Mouse (Mus musculus): ENCODE results near the gene Serpina12. TPM values are rescaled to one million over a fixed set of nuclear protein-coding genes. Genes with fewer than 3 reads are reported as not detected.

The Serpina12 gene
- polyA plus RNA-seq (2014; fragmentation: Nextera tagmentation; extraction: Ambion mirVana), result not detected in 2 replicates

DNA sequence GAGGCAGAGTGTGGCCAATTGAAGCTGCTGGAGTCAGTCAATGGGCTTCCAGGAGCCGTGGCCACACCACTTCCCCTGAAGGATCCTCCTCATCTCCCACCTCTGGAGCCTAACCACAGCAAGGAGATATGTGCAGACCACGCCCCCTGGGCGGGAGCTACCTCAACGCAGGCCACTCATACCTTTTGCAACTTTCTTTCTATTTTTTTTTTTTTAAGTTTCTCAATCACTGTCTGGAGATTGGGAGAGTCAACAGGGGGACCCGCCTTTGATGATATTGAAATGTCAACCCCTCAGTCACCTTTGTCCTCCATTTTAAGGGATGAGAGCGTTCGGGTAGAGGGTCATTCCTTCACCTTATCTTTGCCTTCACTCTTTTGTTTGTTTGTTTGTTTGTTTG is at the start of gene Serpina12:
Serpina12 (minus strand) TSS at position 101 of the 400 bp plus-strand sequence.
- no peaks in the 10 kb centered on the region for H3K27me3 ChIP-seq (ENCODE audit: control insufficient read depth, insufficient read depth, low read length)
- no peak within 1 kb of the TSS for H3K27ac ChIP-seq (ENCODE audit: low read depth, low read length)
- H3K4me1 ChIP-seq (ENCODE audit: control insufficient read depth, insufficient read depth, low read length), result no peaks in the 10 kb centered on the region
- no peaks in the 10 kb centered on the region for H3K36me3 ChIP-seq (ENCODE audit: control insufficient read depth, insufficient read depth, low read length)
- ATAC-seq (ENCODE audit: low FRiP score) (0 out of 2 replicates have a peak, but pooled peaks have one; percentile 24), DNase-seq (ENCODE audit: low spot score, missing footprints) (no peak)
- no peak within 1 kb of the TSS for H3K9ac ChIP-seq (ENCODE audit: low read length)
- H3K4me3 ChIP-seq (ENCODE audit: low read depth, low read length), result no peak within 1 kb of the TSS
- H3K4me2 ChIP-seq, result no peak within 1 kb of the TSS
- H3K9me3 ChIP-seq (ENCODE audit: control insufficient read depth, low read length), result no peaks in the 10 kb centered on the region
- WGBS, result 88% methylated on average over 7 of the region's 7 CpGs

DNA sequence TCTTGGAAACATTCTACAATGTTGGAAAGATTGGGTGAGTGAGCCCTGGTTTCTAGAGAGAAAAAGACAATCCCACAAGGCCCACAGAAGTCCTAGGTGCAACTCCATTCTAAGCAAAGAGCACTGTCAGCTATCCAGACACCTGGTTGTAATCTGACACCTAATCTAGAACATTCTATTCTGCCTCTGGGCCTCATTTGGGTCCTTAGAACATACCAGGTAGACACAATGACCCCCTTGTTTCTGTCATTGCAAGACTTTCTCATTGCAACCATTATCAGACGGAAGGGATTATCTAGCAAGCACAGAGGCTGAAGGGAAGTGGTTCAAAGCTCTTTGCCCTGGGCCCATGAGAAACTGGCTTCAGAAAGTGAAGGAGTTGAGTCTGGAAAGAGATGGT is 47.1 kb upstream of the Serpina12 start:
- ATAC-seq (ENCODE audit: low FRiP score) (no peak), DNase-seq (ENCODE audit: low spot score, missing footprints) (no peak)
- no peak overlapping the region for H3K27ac ChIP-seq (ENCODE audit: low read depth, low read length)
- no peak overlapping the region for H3K4me2 ChIP-seq
- no peaks in the 10 kb centered on the region for H3K4me1 ChIP-seq (ENCODE audit: control insufficient read depth, insufficient read depth, low read length)
- no peak overlapping the region for H3K4me3 ChIP-seq (ENCODE audit: low read depth, low read length)
- H3K36me3 ChIP-seq (ENCODE audit: control insufficient read depth, insufficient read depth, low read length), result no peaks in the 10 kb centered on the region
- WGBS, result 97% methylated on average over 1 of the region's 1 CpGs
- H3K9me3 ChIP-seq (ENCODE audit: control insufficient read depth, low read length), result no peaks in the 10 kb centered on the region
- no peak overlapping the region for H3K9ac ChIP-seq (ENCODE audit: low read length)
- no peaks in the 10 kb centered on the region for H3K27me3 ChIP-seq (ENCODE audit: control insufficient read depth, insufficient read depth, low read length)

DNA sequence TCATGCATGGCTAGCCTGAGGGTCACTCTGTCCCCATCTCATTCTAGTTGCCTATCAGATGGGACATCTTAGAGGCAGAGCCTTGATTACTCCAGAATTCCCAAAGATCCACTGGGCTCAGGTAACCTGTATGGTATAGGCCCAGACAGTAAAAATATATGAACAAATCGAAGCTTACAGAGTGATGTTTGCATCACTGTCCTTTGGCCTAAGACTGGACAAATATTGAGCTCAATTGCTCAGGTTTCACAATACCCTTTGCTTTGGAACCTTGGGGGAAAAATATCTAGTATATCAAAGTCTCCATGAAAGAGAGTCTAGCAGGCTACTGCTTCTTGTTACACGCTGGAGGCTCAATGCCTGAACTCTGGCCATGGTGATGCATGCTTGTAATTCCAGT is 45.9 kb upstream of the Serpina12 start:
- no peaks in the 10 kb centered on the region for H3K9me3 ChIP-seq (ENCODE audit: control insufficient read depth, low read length)
- H3K36me3 ChIP-seq (ENCODE audit: control insufficient read depth, insufficient read depth, low read length), result no peaks in the 10 kb centered on the region
- H3K4me3 ChIP-seq (ENCODE audit: low read depth, low read length), result no peak overlapping the region
- H3K27me3 ChIP-seq (ENCODE audit: control insufficient read depth, insufficient read depth, low read length), result no peaks in the 10 kb centered on the region
- DNase-seq (ENCODE audit: low spot score, missing footprints), result no peak
- H3K27ac ChIP-seq (ENCODE audit: low read depth, low read length), result no peak overlapping the region
- no peak overlapping the region for H3K4me2 ChIP-seq
- H3K4me1 ChIP-seq (ENCODE audit: control insufficient read depth, insufficient read depth, low read length), result no peaks in the 10 kb centered on the region
- no peak overlapping the region for H3K9ac ChIP-seq (ENCODE audit: low read length)
- 76% methylated on average over 2 of the region's 2 CpGs for WGBS
- no peak for ATAC-seq (ENCODE audit: low FRiP score)

DNA sequence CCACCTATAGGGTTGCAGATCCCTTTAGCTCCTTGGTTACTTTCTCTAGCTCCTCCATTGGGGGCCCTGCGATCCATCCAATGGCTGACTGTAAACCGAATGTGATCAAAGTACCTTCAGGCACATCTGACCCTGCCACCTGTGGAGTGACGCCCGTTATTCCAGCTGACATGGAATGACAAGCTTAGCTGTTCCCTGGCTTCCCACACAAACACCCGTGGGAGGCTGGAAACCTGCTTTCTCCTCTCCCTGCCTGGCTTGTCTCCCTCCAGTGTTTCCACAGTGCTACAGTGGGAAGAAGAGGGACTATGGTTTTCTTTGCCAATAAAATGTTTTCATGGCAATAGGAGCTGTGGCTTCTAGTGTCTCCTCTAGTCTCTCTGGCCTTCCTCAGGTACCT is 28.0 kb upstream of the Serpina12 start:
- Histone ChIP-seq H3K9ac (ENCODE audit: low read length) (no peak overlapping the region), H3K4me3 (ENCODE audit: low read depth, low read length) (no peak overlapping the region), H3K4me2 (no peak overlapping the region), H3K36me3 (ENCODE audit: control insufficient read depth, insufficient read depth, low read length) (no peaks in the 10 kb centered on the region), H3K9me3 (ENCODE audit: control insufficient read depth, low read length) (no peaks in the 10 kb centered on the region), H3K4me1 (ENCODE audit: control insufficient read depth, insufficient read depth, low read length) (no peaks in the 10 kb centered on the region), H3K27ac (ENCODE audit: low read depth, low read length) (no peak overlapping the region), H3K27me3 (ENCODE audit: control insufficient read depth, insufficient read depth, low read length) (no peaks in the 10 kb centered on the region)
- 69% methylated on average over 5 of the region's 5 CpGs for WGBS
- ATAC-seq (ENCODE audit: low FRiP score) (no peak), DNase-seq (ENCODE audit: low spot score, missing footprints) (no peak)

DNA sequence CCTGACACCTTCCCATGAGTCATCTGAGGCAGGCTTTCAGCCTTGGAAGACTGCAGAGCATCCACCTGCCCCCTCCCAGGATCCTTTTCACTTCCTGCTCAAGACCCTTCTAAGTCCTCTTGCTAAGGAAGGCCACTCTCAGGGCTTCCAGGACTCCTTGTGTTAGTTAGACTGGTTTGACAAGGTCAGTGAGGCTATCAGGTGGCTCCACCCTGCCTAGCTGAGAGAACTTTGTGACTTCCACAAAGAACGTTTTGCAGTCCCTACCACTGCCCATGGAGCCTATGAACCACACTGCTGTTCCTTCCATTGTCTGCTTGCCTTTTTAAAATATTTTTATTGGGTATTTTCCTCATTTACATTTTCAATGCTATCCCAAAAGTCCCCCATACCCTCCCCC is 27.5 kb upstream of the Serpina12 start:
- H3K4me1 ChIP-seq (ENCODE audit: control insufficient read depth, insufficient read depth, low read length), result no peaks in the 10 kb centered on the region
- ATAC-seq (ENCODE audit: low FRiP score), result no peak
- H3K4me3 ChIP-seq (ENCODE audit: low read depth, low read length), result no peak overlapping the region
- H3K9me3 ChIP-seq (ENCODE audit: control insufficient read depth, low read length), result no peaks in the 10 kb centered on the region
- no peaks in the 10 kb centered on the region for H3K36me3 ChIP-seq (ENCODE audit: control insufficient read depth, insufficient read depth, low read length)
- 50% methylated on average over 1 of the region's 1 CpGs for WGBS
- H3K4me2 ChIP-seq, result no peak overlapping the region
- H3K27me3 ChIP-seq (ENCODE audit: control insufficient read depth, insufficient read depth, low read length), result no peaks in the 10 kb centered on the region
- no peak overlapping the region for H3K27ac ChIP-seq (ENCODE audit: low read depth, low read length)
- DNase-seq (ENCODE audit: low spot score, missing footprints), result no peak
- H3K9ac ChIP-seq (ENCODE audit: low read length), result no peak overlapping the region

DNA sequence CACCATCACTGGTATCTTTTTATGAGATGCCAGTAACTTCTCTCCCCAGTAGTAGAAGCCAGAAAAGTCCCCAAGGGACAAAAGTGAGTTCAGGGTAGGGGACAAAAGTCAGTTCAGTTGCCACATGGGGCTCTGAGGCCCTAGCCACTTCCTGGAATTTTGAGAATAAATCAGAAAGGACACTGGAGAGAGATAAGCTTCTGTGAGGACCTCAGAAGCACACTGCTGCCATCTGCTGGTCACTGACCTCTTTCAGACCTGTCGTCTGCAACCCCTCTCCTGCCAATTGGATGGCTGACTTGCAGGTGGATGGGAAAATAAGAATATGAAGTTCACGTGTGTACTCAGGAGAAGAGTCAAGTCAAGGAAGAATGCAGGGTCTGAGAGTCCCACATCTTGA is 25.4 kb upstream of the Serpina12 start:
- 19% methylated on average over 2 of the region's 2 CpGs for WGBS
- Histone ChIP-seq H3K9ac (ENCODE audit: low read length) (no peak overlapping the region), H3K27me3 (ENCODE audit: control insufficient read depth, insufficient read depth, low read length) (no peaks in the 10 kb centered on the region), H3K27ac (ENCODE audit: low read depth, low read length) (no peak overlapping the region), H3K4me1 (ENCODE audit: control insufficient read depth, insufficient read depth, low read length) (no peaks in the 10 kb centered on the region), H3K36me3 (ENCODE audit: control insufficient read depth, insufficient read depth, low read length) (no peaks in the 10 kb centered on the region), H3K4me2 (no peak overlapping the region), H3K9me3 (ENCODE audit: control insufficient read depth, low read length) (no peaks in the 10 kb centered on the region), H3K4me3 (ENCODE audit: low read depth, low read length) (no peak overlapping the region)
- ATAC-seq (ENCODE audit: low FRiP score) (peak; percentile 68), DNase-seq (ENCODE audit: low spot score, missing footprints) (peak; percentile 97)

DNA sequence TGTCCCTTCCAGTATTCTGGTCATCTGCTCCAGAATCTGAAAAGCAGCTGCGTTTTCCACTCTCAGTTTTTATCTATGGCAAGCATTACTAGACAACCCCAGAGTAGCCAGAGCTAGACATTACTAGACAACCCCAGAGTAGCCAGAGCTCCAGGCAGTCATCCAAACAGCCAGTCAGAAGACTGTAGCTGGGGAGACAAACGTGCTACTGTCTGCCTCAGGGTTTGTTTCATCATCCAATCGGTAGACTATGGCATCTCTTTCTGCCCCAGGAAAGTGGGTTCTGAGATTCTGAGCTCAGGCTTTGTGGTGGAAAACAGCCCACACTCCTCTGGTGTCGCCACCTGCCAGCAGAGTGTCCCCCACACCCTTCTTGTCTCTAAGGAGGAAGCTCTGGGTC is 23.3 kb upstream of the Serpina12 start:
- Histone ChIP-seq H3K4me3 (ENCODE audit: low read depth, low read length) (no peak overlapping the region), H3K27ac (ENCODE audit: low read depth, low read length) (no peak overlapping the region), H3K36me3 (ENCODE audit: control insufficient read depth, insufficient read depth, low read length) (no peaks in the 10 kb centered on the region), H3K4me1 (ENCODE audit: control insufficient read depth, insufficient read depth, low read length) (no peaks in the 10 kb centered on the region), H3K9me3 (ENCODE audit: control insufficient read depth, low read length) (no peaks in the 10 kb centered on the region), H3K4me2 (no peak overlapping the region), H3K27me3 (ENCODE audit: control insufficient read depth, insufficient read depth, low read length) (no peaks in the 10 kb centered on the region), H3K9ac (ENCODE audit: low read length) (no peak overlapping the region)
- ATAC-seq (ENCODE audit: low FRiP score) (0 out of 2 replicates have a peak, but pooled peaks have one; percentile 10), DNase-seq (ENCODE audit: low spot score, missing footprints) (peak; percentile 84)
- 47% methylated on average over 4 of the region's 4 CpGs for WGBS

DNA sequence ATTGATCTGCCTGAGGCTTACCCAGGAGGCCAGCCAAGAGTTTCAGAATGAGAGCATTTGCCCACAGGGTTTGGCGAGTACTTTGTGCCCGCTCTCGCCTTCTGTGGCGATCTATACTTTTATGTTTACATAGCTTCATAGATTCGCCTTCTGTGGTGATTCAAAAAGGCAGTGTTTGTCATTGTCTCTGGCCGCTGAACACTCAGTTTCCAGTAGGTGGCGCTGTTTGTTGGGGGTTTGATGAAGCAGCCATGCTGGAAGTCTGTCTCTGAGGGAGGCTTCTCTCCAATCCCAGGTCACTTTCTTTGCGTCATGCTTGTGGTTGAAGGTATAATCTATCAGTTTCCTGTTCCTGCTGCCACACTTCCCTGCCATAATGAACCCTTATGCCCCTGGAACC is 22.0 kb upstream of the Serpina12 start:
- WGBS, result 25% methylated on average over 8 of the region's 8 CpGs
- Histone ChIP-seq H3K4me1 (ENCODE audit: control insufficient read depth, insufficient read depth, low read length) (no peaks in the 10 kb centered on the region), H3K27ac (ENCODE audit: low read depth, low read length) (no peak overlapping the region), H3K4me3 (ENCODE audit: low read depth, low read length) (no peak overlapping the region), H3K4me2 (no peak overlapping the region), H3K9me3 (ENCODE audit: control insufficient read depth, low read length) (no peaks in the 10 kb centered on the region), H3K36me3 (ENCODE audit: control insufficient read depth, insufficient read depth, low read length) (no peaks in the 10 kb centered on the region), H3K27me3 (ENCODE audit: control insufficient read depth, insufficient read depth, low read length) (no peaks in the 10 kb centered on the region), H3K9ac (ENCODE audit: low read length) (peak overlapping the region; percentile 16; the same call in 1 of the 2 replicates)
- DNase-seq (ENCODE audit: low spot score, missing footprints) (peak; percentile 97), ATAC-seq (ENCODE audit: low FRiP score) (peak; percentile 31; the same call in 1 of the 2 replicates)

DNA sequence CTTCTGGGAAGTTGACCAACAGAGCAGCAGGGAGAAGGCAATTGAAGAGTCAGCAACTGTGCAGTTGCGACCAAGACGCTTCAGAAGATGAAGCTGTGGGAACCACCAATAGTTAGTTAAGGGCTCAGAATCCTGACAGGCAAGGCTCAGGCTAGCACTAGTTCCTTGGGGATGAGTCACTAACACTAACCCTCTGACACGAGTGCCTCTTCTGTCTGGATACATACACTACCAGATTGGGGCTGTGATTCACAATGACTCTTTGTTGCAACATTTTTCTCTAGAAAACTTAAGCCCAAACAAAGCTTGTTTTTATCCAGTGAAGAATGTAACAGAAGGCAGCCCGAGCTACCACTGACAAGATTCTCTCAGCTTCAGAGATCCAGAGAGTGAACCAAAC is 20.8 kb upstream of the Serpina12 start:
- ATAC-seq (ENCODE audit: low FRiP score) (no peak), DNase-seq (ENCODE audit: low spot score, missing footprints) (no peak)
- no peak overlapping the region for H3K4me3 ChIP-seq (ENCODE audit: low read depth, low read length)
- no peaks in the 10 kb centered on the region for H3K27me3 ChIP-seq (ENCODE audit: control insufficient read depth, insufficient read depth, low read length)
- H3K9ac ChIP-seq (ENCODE audit: low read length), result no peak overlapping the region
- no peak overlapping the region for H3K27ac ChIP-seq (ENCODE audit: low read depth, low read length)
- no peaks in the 10 kb centered on the region for H3K4me1 ChIP-seq (ENCODE audit: control insufficient read depth, insufficient read depth, low read length)
- WGBS, result 72% methylated on average over 4 of the region's 4 CpGs
- no peak overlapping the region for H3K4me2 ChIP-seq
- H3K36me3 ChIP-seq (ENCODE audit: control insufficient read depth, insufficient read depth, low read length), result no peaks in the 10 kb centered on the region
- no peaks in the 10 kb centered on the region for H3K9me3 ChIP-seq (ENCODE audit: control insufficient read depth, low read length)

DNA sequence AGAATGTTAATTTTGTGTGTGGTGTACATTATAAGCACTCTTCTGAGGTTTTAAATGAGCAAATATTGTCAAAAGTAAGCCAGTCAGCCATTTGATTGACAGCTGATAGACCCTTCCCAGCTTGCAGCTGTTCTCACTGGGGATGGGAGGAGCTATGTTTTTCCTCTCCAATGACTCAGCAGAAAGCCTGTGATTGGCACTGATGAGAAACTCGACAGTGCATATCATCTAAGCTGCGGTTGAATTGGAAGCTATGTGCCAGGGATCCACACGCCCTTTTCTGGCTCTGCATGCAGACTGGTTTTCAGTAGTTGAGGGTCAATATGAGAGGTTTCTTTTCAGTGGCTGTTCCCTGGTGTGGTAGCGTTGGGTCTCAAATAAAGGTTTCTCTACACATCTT is 20.3 kb upstream of the Serpina12 start:
- no peak overlapping the region for H3K27ac ChIP-seq (ENCODE audit: low read depth, low read length)
- H3K4me3 ChIP-seq (ENCODE audit: low read depth, low read length), result no peak overlapping the region
- no peak overlapping the region for H3K9ac ChIP-seq (ENCODE audit: low read length)
- 46% methylated on average over 4 of the region's 4 CpGs for WGBS
- DNase-seq (ENCODE audit: low spot score, missing footprints) (no peak), ATAC-seq (ENCODE audit: low FRiP score) (no peak)
- no peaks in the 10 kb centered on the region for H3K9me3 ChIP-seq (ENCODE audit: control insufficient read depth, low read length)
- no peaks in the 10 kb centered on the region for H3K27me3 ChIP-seq (ENCODE audit: control insufficient read depth, insufficient read depth, low read length)
- no peaks in the 10 kb centered on the region for H3K4me1 ChIP-seq (ENCODE audit: control insufficient read depth, insufficient read depth, low read length)
- H3K36me3 ChIP-seq (ENCODE audit: control insufficient read depth, insufficient read depth, low read length), result no peaks in the 10 kb centered on the region
- H3K4me2 ChIP-seq, result no peak overlapping the region
